Mouse (Mus musculus): ENCODE measurements around the gene Olfr629. TPM values are rescaled to one million over a fixed set of nuclear protein-coding genes. Genes with fewer than 3 reads are reported as not detected.
"Not testable (repeated sequence)": the region's sequence is repeated elsewhere in the genome, so short reads cannot be mapped to it uniquely, and the experiment has no call there.

Olfr629 gene
- polyA plus RNA-seq (2014; fragmentation: Nextera tagmentation; extraction: Ambion mirVana): not detected in 2 replicates

- 82% methylated on average over 2 of the region's 2 CpGs for WGBS
- no peak within 1 kb of the TSS for H3K4me3 ChIP-seq (ENCODE audit: low read depth, low read length)
These were observed at the start of gene Olfr629 for GRCm38 (mm10) chr7:103744843-103745242. Gene Olfr629, minus strand, starts transcription at chr7:103744943.

GRCm38 (mm10) chr7:103792669-103793388 lies 48.1 kb upstream of the Olfr629 start:
- Histone ChIP-seq H3K27me3 (ENCODE audit: control insufficient read depth, insufficient read depth, low read length) (no peaks in the 10 kb centered on the region), H3K4me3 (ENCODE audit: low read depth, low read length) (no peak overlapping the region), H3K4me1 (ENCODE audit: control insufficient read depth, insufficient read depth, low read length) (no peaks in the 10 kb centered on the region), H3K4me2 (ENCODE audit: low read depth, low read length) (no peak overlapping the region), H3K36me3 (ENCODE audit: control insufficient read depth, insufficient read depth, low read length) (no peaks in the 10 kb centered on the region), H3K27ac (ENCODE audit: low read depth, low read length) (no peak overlapping the region), H3K9ac (replicated peaks; ENCODE audit: low read depth, low read length) (no peak overlapping the region), H3K9me3 (ENCODE audit: control insufficient read depth, low read length) (no peaks in the 10 kb centered on the region)
- no peak for ATAC-seq (ENCODE audit: low read depth)
- WGBS: 31% methylated on average over 4 of the region's 4 CpGs

More at GRCm38 (mm10) chr7:103744843-103745242, at the start of gene Olfr629:
- H3K9ac ChIP-seq (replicated peaks; ENCODE audit: low read depth, low read length): no peak within 1 kb of the TSS
- H3K27ac ChIP-seq (ENCODE audit: low read depth, low read length): no peak within 1 kb of the TSS
- H3K4me2 ChIP-seq (ENCODE audit: low read depth, low read length): no peak within 1 kb of the TSS
- H3K4me1 ChIP-seq (ENCODE audit: control insufficient read depth, insufficient read depth, low read length): no peaks in the 10 kb centered on the region
- ATAC-seq (ENCODE audit: low read depth): no peak
- no peaks in the 10 kb centered on the region for H3K27me3 ChIP-seq (ENCODE audit: control insufficient read depth, insufficient read depth, low read length)
- H3K9me3 ChIP-seq (ENCODE audit: control insufficient read depth, low read length): no peaks in the 10 kb centered on the region
- H3K36me3 ChIP-seq (ENCODE audit: control insufficient read depth, insufficient read depth, low read length): no peaks in the 10 kb centered on the region

DNA sequence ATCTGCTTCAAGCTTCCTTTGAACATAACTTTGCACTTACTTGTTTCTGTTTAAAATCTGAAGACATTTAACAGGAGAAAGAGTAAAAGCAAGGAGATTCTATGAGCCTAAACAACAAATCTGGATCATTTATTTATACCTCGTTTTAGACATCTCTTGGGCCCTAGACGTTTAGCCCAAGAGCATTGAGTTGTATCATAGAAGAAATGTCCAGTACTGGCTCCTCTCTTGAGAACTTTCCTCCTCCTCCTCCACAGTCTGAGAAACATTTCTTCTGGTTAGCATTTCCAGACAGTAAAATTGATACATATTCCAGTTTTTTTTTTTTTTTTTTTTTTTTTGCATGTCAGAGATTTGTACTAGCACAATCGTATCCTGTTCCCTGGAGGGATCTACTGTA lies 47.0 kb upstream of the Olfr629 start, which contains the start of gene Olfr67:
Gene Olfr67 (minus strand): TSS at position 101 of the 400 bp plus-strand sequence.
- 83% methylated on average over 3 of the region's 3 CpGs for WGBS
- no peak within 1 kb of the TSS for H3K4me3 ChIP-seq (ENCODE audit: low read depth, low read length)
- H3K4me2 ChIP-seq (ENCODE audit: low read depth, low read length): no peak within 1 kb of the TSS
- no peaks in the 10 kb centered on the region for H3K9me3 ChIP-seq (ENCODE audit: control insufficient read depth, low read length)
- H3K36me3 ChIP-seq (ENCODE audit: control insufficient read depth, insufficient read depth, low read length): no peaks in the 10 kb centered on the region
- no peak within 1 kb of the TSS for H3K9ac ChIP-seq (replicated peaks; ENCODE audit: low read depth, low read length)
- ATAC-seq (ENCODE audit: low read depth): no peak
- H3K27ac ChIP-seq (ENCODE audit: low read depth, low read length): no peak within 1 kb of the TSS
- H3K27me3 ChIP-seq (ENCODE audit: control insufficient read depth, insufficient read depth, low read length): no peaks in the 10 kb centered on the region
- H3K4me1 ChIP-seq (ENCODE audit: control insufficient read depth, insufficient read depth, low read length): no peaks in the 10 kb centered on the region

DNA sequence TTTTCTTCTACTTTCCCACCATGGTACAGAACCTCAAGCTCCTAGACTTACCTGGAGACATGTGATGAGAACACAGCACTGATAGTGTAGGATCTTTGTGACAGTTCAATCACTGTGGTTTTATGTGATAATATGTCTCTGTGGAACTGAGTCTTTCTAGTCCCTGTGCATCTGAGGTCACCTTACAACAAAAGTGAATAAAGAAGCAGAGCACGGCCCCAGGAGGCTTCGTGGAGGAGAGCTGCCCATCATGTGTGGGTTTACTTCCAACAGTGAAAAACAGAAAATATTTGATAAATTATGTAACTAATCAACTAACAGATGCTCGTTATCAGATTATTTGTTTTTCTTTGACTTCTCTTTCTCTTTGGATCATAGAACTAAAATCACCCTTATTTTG lies 34.9 kb upstream of the Olfr629 start, which contains the start of gene Olfr68:
Gene Olfr68 (minus strand): TSS at position 101 of the 400 bp plus-strand sequence.
- Histone ChIP-seq H3K9ac (replicated peaks; ENCODE audit: low read depth, low read length) (no peak within 1 kb of the TSS), H3K4me3 (ENCODE audit: low read depth, low read length) (no peak within 1 kb of the TSS), H3K4me2 (ENCODE audit: low read depth, low read length) (no peak within 1 kb of the TSS), H3K27ac (ENCODE audit: low read depth, low read length) (no peak within 1 kb of the TSS), H3K36me3 (ENCODE audit: control insufficient read depth, insufficient read depth, low read length) (no peaks in the 10 kb centered on the region), H3K9me3 (ENCODE audit: control insufficient read depth, low read length) (no peaks in the 10 kb centered on the region), H3K27me3 (ENCODE audit: control insufficient read depth, insufficient read depth, low read length) (no peaks in the 10 kb centered on the region), H3K4me1 (ENCODE audit: control insufficient read depth, insufficient read depth, low read length) (no peaks in the 10 kb centered on the region)
- 81% methylated on average over 3 of the region's 3 CpGs for WGBS
- ATAC-seq (ENCODE audit: low read depth): no peak

DNA sequence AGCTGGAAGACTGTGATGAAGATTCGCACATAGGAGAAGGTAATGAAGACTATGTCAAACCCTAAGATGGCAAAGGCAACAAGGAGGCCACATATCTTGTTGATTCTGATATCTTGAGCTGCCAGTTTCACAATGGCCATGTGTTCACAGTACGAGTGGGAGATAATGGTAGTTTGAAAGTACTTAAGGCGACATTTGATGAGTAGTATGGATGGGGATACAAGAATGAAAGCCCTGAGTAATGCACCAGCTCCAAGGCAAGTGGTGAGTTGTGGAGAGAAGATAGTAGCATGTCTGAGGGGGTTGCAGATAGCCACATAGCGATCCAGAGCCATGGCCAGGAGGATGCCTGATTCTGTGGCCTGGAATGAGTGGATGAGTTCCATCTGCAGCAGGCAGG lies 32.9 kb upstream of the Olfr629 start:
- H3K9ac ChIP-seq (replicated peaks; ENCODE audit: low read depth, low read length); H3K4me1 ChIP-seq (ENCODE audit: control insufficient read depth, insufficient read depth, low read length); H3K4me3 ChIP-seq (ENCODE audit: low read depth, low read length); H3K36me3 ChIP-seq (ENCODE audit: control insufficient read depth, insufficient read depth, low read length); ATAC-seq (ENCODE audit: low read depth); H3K9me3 ChIP-seq (ENCODE audit: control insufficient read depth, low read length); H3K27ac ChIP-seq (ENCODE audit: low read depth, low read length); H3K27me3 ChIP-seq (ENCODE audit: control insufficient read depth, insufficient read depth, low read length); H3K4me2 ChIP-seq (ENCODE audit: low read depth, low read length): not testable (repeated sequence)
- 94% methylated on average over 4 of the region's 4 CpGs for WGBS

GRCm38 (mm10) chr7:103771494-103771893 lies 26.8 kb upstream of the Olfr629 start, which contains the start of gene Olfr69:
Gene Olfr69, minus strand, starts transcription at chr7:103771594.
- Histone ChIP-seq H3K27ac (ENCODE audit: low read depth, low read length) (no peak within 1 kb of the TSS), H3K9me3 (ENCODE audit: control insufficient read depth, low read length) (no peaks in the 10 kb centered on the region), H3K36me3 (ENCODE audit: control insufficient read depth, insufficient read depth, low read length) (no peaks in the 10 kb centered on the region), H3K9ac (replicated peaks; ENCODE audit: low read depth, low read length) (no peak within 1 kb of the TSS), H3K4me1 (ENCODE audit: control insufficient read depth, insufficient read depth, low read length) (no peaks in the 10 kb centered on the region), H3K27me3 (ENCODE audit: control insufficient read depth, insufficient read depth, low read length) (no peaks in the 10 kb centered on the region), H3K4me2 (ENCODE audit: low read depth, low read length) (no peak within 1 kb of the TSS), H3K4me3 (ENCODE audit: low read depth, low read length) (no peak within 1 kb of the TSS)
- 81% methylated on average over 2 of the region's 2 CpGs for WGBS
- no peak for ATAC-seq (ENCODE audit: low read depth)

DNA sequence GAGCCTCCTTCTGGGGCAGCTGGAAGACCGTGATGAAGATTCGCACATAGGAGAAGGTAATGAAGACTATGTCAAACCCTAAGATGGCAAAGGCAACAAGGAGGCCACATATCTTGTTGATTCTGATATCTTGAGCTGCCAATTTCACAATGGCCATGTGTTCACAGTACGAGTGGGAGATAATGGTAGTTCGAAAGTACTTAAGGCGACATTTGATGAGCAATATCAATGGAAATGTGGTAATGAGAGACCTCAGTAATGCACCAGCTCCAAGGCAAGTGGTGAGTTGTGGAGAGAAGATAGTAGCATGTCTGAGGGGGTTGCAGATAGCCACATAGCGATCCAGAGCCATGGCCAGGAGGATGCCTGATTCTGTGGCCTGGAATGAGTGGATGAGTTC lies 22.9 kb upstream of the Olfr629 start:
- H3K4me1 ChIP-seq (ENCODE audit: control insufficient read depth, insufficient read depth, low read length); H3K36me3 ChIP-seq (ENCODE audit: control insufficient read depth, insufficient read depth, low read length); H3K4me2 ChIP-seq (ENCODE audit: low read depth, low read length); ATAC-seq (ENCODE audit: low read depth); H3K27ac ChIP-seq (ENCODE audit: low read depth, low read length); H3K9me3 ChIP-seq (ENCODE audit: control insufficient read depth, low read length); H3K27me3 ChIP-seq (ENCODE audit: control insufficient read depth, insufficient read depth, low read length); H3K9ac ChIP-seq (replicated peaks; ENCODE audit: low read depth, low read length); H3K4me3 ChIP-seq (ENCODE audit: low read depth, low read length): not testable (repeated sequence)
- 95% methylated on average over 6 of the region's 6 CpGs for WGBS

DNA sequence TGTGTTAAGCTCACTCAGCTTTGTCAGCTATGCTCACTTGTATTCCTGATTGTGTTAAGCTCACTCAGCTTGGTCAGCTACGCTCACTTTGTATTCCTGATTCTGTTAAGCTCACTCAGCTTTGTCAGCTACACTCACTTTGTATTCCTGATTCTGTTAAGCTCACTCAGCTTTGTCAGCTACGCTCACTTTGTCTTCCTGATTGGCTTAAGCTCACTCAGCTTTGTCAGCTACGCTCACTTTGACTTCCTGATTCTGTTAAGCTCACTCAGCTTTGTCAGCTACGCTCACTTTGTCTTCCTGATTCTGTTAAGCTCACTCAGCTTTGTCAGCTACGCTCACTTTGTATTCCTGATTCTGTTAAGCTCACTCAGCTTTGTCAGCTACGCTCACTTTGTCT lies 17.5 kb upstream of the Olfr629 start:
- not testable (repeated sequence) for H3K27me3 ChIP-seq (ENCODE audit: control insufficient read depth, insufficient read depth, low read length); H3K4me2 ChIP-seq (ENCODE audit: low read depth, low read length); H3K9ac ChIP-seq (replicated peaks; ENCODE audit: low read depth, low read length); H3K9me3 ChIP-seq (ENCODE audit: control insufficient read depth, low read length); ATAC-seq (ENCODE audit: low read depth); H3K4me1 ChIP-seq (ENCODE audit: control insufficient read depth, insufficient read depth, low read length); H3K4me3 ChIP-seq (ENCODE audit: low read depth, low read length); H3K27ac ChIP-seq (ENCODE audit: low read depth, low read length); H3K36me3 ChIP-seq (ENCODE audit: control insufficient read depth, insufficient read depth, low read length)
- 83% methylated on average over 6 of the region's 6 CpGs for WGBS

GRCm38 (mm10) chr7:103757233-103757632 lies 12.5 kb upstream of the Olfr629 start, which contains the start of gene Olfr630:
Gene Olfr630, minus strand, starts transcription at chr7:103757333.
- Histone ChIP-seq H3K4me2 (ENCODE audit: low read depth, low read length) (no peak within 1 kb of the TSS), H3K36me3 (ENCODE audit: control insufficient read depth, insufficient read depth, low read length) (no peaks in the 10 kb centered on the region), H3K9ac (replicated peaks; ENCODE audit: low read depth, low read length) (no peak within 1 kb of the TSS), H3K4me1 (ENCODE audit: control insufficient read depth, insufficient read depth, low read length) (no peaks in the 10 kb centered on the region), H3K4me3 (ENCODE audit: low read depth, low read length) (no peak within 1 kb of the TSS), H3K9me3 (ENCODE audit: control insufficient read depth, low read length) (no peaks in the 10 kb centered on the region), H3K27ac (ENCODE audit: low read depth, low read length) (no peak within 1 kb of the TSS), H3K27me3 (ENCODE audit: control insufficient read depth, insufficient read depth, low read length) (no peaks in the 10 kb centered on the region)
- no peak for ATAC-seq (ENCODE audit: low read depth)
- WGBS: 49% methylated on average over 2 of the region's 2 CpGs
